In genomic region chr5:99213211-99213610, GRCm38 (mm10) we compare ENCODE assay signal across 26 mouse cellular contexts.
DNase-seq lines count a peak whose midpoint lies in the region; ATAC-seq and TF ChIP-seq lines count a peak whose summit lies in the region.
"Had no signal": no experiment of that assay in that cellular context is flagged by ENCODE, and none has a peak within 500 bp of the region (broad histone marks: within the 10 kb centered on the region; RNA-seq: fewer than 3 reads in every experiment).

No protein-coding gene starts in this region.

- H3K9me3 ChIP-seq in forebrain, embryonic 15.5 days = no peaks in the 10 kb centered on the region
- no peaks in the 10 kb centered on the region for H3K9me3 ChIP-seq in forebrain, embryonic 11.5 days (ENCODE audit: control insufficient read depth, low read length)
- H3K9me3 ChIP-seq in hindbrain, embryonic 13.5 days = no peaks in the 10 kb centered on the region
- no peaks in the 10 kb centered on the region for H3K9me3 ChIP-seq in hindbrain, embryonic 10.5 days
- H3K9me3 ChIP-seq: embryonic facial prominence, embryonic 10.5 days; embryonic facial prominence, embryonic 13.5 days; heart, embryonic 13.5 days had no signal

- peaks cover 20% of the 10 kb centered on the region for H3K36me3 ChIP-seq in forebrain, embryonic 15.5 days
- H3K36me3 ChIP-seq in forebrain, embryonic 11.5 days (ENCODE audit: control insufficient read depth, insufficient read depth, low read length) = no peaks in the 10 kb centered on the region
- H3K36me3 ChIP-seq in hindbrain, embryonic 13.5 days = peaks cover 17% of the 10 kb centered on the region
- peaks cover 19% of the 10 kb centered on the region for H3K36me3 ChIP-seq in hindbrain, embryonic 10.5 days

- H3K4me3 ChIP-seq in forebrain, embryonic 15.5 days = no peak overlapping the region
- no peak overlapping the region for H3K4me3 ChIP-seq in forebrain, embryonic 11.5 days (ENCODE audit: low read depth, low read length)
- no peak overlapping the region for H3K4me3 ChIP-seq in hindbrain, embryonic 13.5 days
- no peak overlapping the region for H3K4me3 ChIP-seq in hindbrain, embryonic 10.5 days
- H3K4me3 ChIP-seq: embryonic facial prominence, embryonic 10.5 days; embryonic facial prominence, embryonic 13.5 days; erythroblast, embryonic 14.5 days; heart, embryonic 13.5 days had no signal

- TF ChIP-seq CTCF in brain, embryonic 14.5 days (IDR thresholded peaks at IDR 0.05; ENCODE audit: borderline replicate concordance, extremely low read depth, insufficient read depth, insufficient read length) = no peak

- H3K4me1 ChIP-seq in forebrain, embryonic 15.5 days = peaks cover 14% of the 10 kb centered on the region; the same call in 1 of the 2 replicates
- no peaks in the 10 kb centered on the region for H3K4me1 ChIP-seq in forebrain, embryonic 11.5 days (replicated peaks; ENCODE audit: control insufficient read depth, insufficient read depth, low read length)
- H3K4me1 ChIP-seq in hindbrain, embryonic 13.5 days (replicated peaks) = peaks cover 2% of the 10 kb centered on the region; the same call in 1 of the 2 replicates
- H3K4me1 ChIP-seq in hindbrain, embryonic 10.5 days (replicated peaks) = peaks cover 9% of the 10 kb centered on the region; the same call in 1 of the 2 replicates
- H3K4me1 ChIP-seq: embryonic facial prominence, embryonic 10.5 days; embryonic facial prominence, embryonic 13.5 days; heart, embryonic 13.5 days had no signal

- peak overlapping the region; percentile 25; the same call in 1 of the 2 replicates for H3K27ac ChIP-seq in forebrain, embryonic 15.5 days (replicated peaks)
- H3K27ac ChIP-seq in forebrain, embryonic 11.5 days (ENCODE audit: low read depth, low read length) = no peak overlapping the region
- H3K27ac ChIP-seq in hindbrain, embryonic 13.5 days = peak overlapping the region; percentile 53
- H3K27ac ChIP-seq in hindbrain, embryonic 10.5 days = no peak overlapping the region
- H3K27ac ChIP-seq: embryonic facial prominence, embryonic 10.5 days; embryonic facial prominence, embryonic 13.5 days; heart, embryonic 13.5 days; hindbrain, embryonic 14.5 days; hindbrain, postnatal 0 days had no signal

- 71% methylated on average over 6 of the region's 6 CpGs for WGBS in forebrain, embryonic 15.5 days
- WGBS in forebrain, embryonic 11.5 days = 88% methylated on average over 6 of the region's 6 CpGs
- 84% methylated on average over 6 of the region's 6 CpGs for WGBS in hindbrain, embryonic 13.5 days
- WGBS in hindbrain, embryonic 10.5 days = 85% methylated on average over 6 of the region's 6 CpGs

- DNase-seq in forebrain, embryonic 11.5 days (ENCODE audit: low spot score) = no peak
- no peak for DNase-seq in hindbrain, embryonic 10.5 days (ENCODE audit: low spot score)
- peak; percentile 53 for DNase-seq in brain, embryonic 14.5 days (ENCODE audit: low read depth)
- DNase-seq in urinary bladder, postnatal 4 days (ENCODE audit: low spot score in 2 of 2) = no peak
- DNase-seq: adrenal gland, adult 2 months; adrenal gland, postnatal 14 days; cerebellum, adult 11 months; cerebellum, adult 2 months; cerebellum, adult 9-11 months; cerebellum, postnatal 36 days; embryo, embryonic 11 days; gastrocnemius, postnatal 25 days; heart, adult 18-20 months; kidney, adult 18-20 months had no signal

- H3K27me3 ChIP-seq in forebrain, embryonic 15.5 days = no peaks in the 10 kb centered on the region
- H3K27me3 ChIP-seq in forebrain, embryonic 11.5 days (ENCODE audit: control insufficient read depth, insufficient read depth, low read length) = no peaks in the 10 kb centered on the region
- H3K27me3 ChIP-seq in hindbrain, embryonic 13.5 days = no peaks in the 10 kb centered on the region
- H3K27me3 ChIP-seq in hindbrain, embryonic 10.5 days (ENCODE audit: insufficient read depth, poor library complexity, severe bottlenecking) = no peaks in the 10 kb centered on the region; the same call in 1 of the 2 replicates
- H3K27me3 ChIP-seq: embryonic facial prominence, embryonic 13.5 days; heart, embryonic 13.5 days had no signal

- no peak overlapping the region for H3K4me2 ChIP-seq in forebrain, embryonic 15.5 days (replicated peaks)
- no peak overlapping the region for H3K4me2 ChIP-seq in forebrain, embryonic 11.5 days (ENCODE audit: low read depth, low read length, severe bottlenecking)
- H3K4me2 ChIP-seq in hindbrain, embryonic 13.5 days = no peak overlapping the region
- H3K4me2 ChIP-seq: embryonic facial prominence, embryonic 13.5 days; heart, embryonic 13.5 days; hindbrain, embryonic 14.5 days had no signal

- ATAC-seq in forebrain, embryonic 15.5 days (replicated peaks) = no peak
- no peak for ATAC-seq in forebrain, embryonic 11.5 days (replicated peaks; ENCODE audit: low FRiP score)
- ATAC-seq in hindbrain, embryonic 13.5 days (ENCODE audit: low FRiP score) = no peak
- ATAC-seq: CD4-positive, CD25-positive, alpha-beta regulatory T cell, adult 4 months; forebrain, embryonic 16.5 days; hindbrain, postnatal 0 days; inflammation-experienced regulatory T-cells, adult 6 months; intestine, embryonic 16.5 days had no signal

- no peak for TF ChIP-seq POLR2A in brain, embryonic 14.5 days (IDR thresholded peaks at IDR 0.05; ENCODE audit: borderline replicate concordance, extremely low read depth, insufficient read depth, insufficient read length, poor library complexity, severe bottlenecking)

- H3K9ac ChIP-seq in forebrain, embryonic 15.5 days (replicated peaks) = no peak overlapping the region
- no peak overlapping the region for H3K9ac ChIP-seq in forebrain, embryonic 11.5 days (ENCODE audit: low read length)
- no peak overlapping the region for H3K9ac ChIP-seq in hindbrain, embryonic 13.5 days
- H3K9ac ChIP-seq: embryonic facial prominence, embryonic 13.5 days; heart, embryonic 13.5 days; hindbrain, embryonic 14.5 days had no signal

Comparison
In these comparisons a context has a peak if more than half of its experiments do, and no peak if none do; other contexts are left out.
1. H3K27ac ChIP-seq: peak in forebrain, embryonic 15.5 days (single experiment) and hindbrain, embryonic 13.5 days (single experiment); none in forebrain, embryonic 11.5 days (single experiment) and hindbrain, embryonic 10.5 days (single experiment).